Mouse (Mus musculus) testis, postnatal 10 days (tissue): ENCODE measurements around the gene Auts2.

ENCODE experiments used
- DNase-seq: peaks from one replicate; pipeline ENCODE4 v3.0.0; 2021; ENCODE audit warnings: low spot score

The Auts2 gene

GRCm38 (mm10) chr5:131797044-131797443, 746.1 kb downstream of the Auts2 start:
- no peak for DNase-seq

GRCm38 (mm10) chr5:131794411-131795133, 748.6 kb downstream of the Auts2 start:
- no peak for DNase-seq

- no peak for DNase-seq
These were observed 753.5 kb downstream of the Auts2 start for GRCm38 (mm10) chr5:131789601-131790000.

DNA sequence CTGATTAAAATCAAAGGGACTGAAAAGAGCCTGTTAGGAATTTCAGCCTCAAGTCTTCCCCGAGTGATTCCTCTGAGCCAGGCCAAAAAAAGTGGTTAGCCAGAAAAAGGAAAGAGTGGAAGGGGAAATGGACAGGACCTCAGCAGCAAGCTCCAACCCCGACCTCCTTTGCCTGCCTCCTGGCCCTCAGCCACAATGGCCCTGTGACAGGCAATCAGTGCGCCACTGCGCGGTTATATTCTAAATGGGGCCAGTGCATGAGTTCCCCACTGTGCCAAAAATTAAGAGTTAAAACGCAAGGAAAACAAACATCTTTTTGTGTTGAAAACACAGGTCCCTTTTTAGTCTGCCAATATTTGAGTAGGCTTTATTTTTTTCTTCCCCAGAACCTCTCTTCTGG, 755.1 kb downstream of the Auts2 start:
- no peak for DNase-seq

DNA sequence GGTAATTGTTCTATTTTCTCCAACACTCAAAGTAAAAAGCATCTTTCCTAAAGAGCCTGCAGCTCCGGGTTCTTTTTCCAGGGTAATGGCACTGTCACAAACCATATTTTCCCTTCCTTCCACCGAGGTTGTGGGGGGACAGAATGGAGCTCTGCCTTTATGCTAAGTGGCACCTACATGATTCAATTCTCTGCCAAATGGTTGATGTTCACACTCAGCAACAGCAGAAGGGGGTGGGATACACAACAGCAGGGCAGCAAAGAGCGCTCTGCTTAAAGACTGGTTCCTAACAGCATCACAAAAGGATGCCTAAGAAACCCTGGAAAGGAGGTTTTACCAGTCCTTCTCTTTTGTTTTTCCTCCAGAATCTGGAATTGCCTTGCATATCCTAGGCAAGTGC, 759.9 kb downstream of the Auts2 start:
- DNase-seq: no peak

- DNase-seq: no peak
These were observed 762.1 kb downstream of the Auts2 start for GRCm38 (mm10) chr5:131781063-131781462.

GRCm38 (mm10) chr5:131779171-131779570, 764.0 kb downstream of the Auts2 start:
- no peak for DNase-seq

DNA sequence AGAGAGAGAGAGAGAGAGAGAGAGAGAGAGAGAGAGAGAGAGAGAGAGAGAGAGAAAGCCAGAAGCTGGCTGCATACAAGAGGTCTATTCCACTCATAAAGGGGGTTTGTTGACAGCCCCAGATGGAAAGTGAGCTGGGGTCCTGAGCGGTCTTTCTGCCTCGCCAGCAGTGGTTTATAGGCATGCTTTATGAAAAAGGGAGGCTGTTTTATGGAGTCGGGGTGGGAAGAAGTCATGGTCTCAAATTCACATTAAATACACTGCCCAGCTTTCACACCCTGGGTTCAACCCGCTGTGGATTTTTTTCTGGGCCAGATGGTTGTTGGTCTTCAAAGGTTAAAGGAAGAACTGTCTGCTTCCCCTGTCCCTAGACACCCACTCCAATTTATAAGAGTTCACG, 767.5 kb downstream of the Auts2 start:
- no peak for DNase-seq

DNA sequence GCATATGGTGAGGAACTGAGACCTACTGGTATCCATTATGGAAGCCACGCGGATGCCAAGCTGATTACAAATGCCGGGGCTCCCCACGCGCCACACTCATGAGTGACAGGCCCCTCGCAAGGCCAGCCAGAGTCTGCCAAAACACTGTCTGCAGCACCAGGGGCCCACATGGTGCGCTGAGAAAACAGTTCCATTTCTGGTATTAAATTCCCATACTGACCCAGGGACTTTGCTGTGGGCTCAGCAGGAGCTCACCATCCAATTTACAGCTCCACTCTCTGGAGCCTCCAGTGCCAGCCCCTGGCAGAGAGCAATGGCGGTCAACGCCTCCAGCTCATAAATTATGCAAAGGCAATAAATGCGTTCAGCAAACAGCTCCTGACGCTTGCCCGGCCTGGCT, 767.9 kb downstream of the Auts2 start:
- DNase-seq: no peak

DNA sequence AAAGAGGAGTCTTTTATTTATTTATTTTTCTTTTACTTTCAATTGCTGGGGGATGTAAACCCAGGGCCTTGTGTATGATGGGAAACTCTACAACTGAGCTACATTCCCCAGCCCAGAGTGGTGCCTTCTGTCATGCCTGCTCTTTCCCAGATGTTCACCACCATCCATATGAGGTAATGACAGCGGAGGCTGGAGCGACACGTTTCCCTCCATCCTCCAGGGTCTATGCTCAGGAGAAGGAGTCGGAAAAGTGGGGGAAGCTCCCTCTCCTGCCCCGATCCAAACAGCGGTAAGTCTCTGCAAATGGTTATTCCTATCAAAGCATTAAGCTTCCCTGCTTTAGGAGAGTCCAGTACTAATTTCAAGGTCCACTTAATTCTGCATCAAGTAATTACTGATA, 768.4 kb downstream of the Auts2 start:
- no peak for DNase-seq

GRCm38 (mm10) chr5:131772616-131773015, 770.5 kb downstream of the Auts2 start:
- no peak for DNase-seq

DNA sequence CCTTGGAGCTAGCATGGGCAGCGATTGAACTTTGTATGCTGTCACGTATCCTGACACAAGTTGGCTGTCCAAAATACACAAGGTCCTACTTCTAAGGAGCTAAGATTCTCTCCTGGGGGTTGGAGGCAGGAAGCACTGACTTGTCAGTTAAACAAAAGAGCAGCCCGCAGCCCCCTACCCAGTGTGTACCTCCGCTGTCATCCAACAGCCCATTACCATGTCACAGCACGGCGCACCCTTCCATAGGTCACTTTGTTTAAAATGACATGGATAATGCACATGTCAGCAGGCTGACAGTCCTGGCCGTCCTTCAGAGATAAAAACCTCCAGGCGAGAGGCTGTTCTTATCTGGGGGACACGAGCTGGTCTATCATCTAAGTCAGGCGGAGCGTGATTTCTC, 773.9 kb downstream of the Auts2 start:
- DNase-seq: no peak

DNA sequence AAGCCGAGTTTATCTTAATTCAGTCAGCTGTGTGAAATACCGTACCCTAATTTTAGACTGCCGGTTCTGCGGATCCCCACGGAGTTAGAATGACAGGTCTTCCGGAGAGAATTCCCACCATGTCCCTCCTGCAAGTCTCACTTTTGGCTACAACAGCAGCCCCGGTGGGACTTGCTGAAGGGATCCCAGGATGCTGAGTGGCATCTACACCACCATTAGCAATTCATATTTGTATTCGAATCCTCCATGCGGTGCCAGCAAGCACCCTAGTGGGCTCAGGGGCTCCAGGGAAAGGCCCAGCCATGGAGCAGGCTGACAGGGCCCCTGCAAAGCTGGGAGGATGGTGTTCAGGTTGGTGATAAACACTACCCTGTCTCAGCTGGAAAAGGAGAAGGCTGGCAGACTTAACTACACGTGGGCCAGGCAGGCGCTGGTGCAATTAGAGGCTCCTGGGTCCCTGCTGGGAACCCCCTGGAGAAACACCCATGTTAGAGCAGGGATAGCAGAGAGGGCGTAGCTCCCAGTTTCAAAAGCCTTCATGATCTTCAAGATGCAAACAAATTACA, 775.4 kb downstream of the Auts2 start:
- DNase-seq: no peak

GRCm38 (mm10) chr5:131767176-131767575, 776.0 kb downstream of the Auts2 start:
- no peak for DNase-seq

DNA sequence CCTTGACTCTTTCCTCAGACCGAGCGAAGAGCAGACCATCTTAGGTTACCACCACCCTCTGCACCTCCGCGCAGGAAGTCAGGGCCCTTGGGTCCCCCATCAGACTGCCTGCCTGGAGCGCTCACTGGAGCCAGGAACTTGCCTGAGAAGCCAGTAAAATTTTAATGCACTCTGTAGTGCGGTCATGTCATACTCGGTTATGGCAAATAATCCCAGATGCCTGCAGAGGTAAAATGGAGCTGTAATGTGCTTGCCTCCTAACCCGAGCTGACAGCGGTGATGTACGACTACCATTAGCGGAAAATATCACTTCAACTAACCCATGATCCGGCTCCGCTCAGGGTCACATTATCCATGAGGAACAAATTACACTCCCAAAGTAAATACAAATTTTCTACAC, 783.7 kb downstream of the Auts2 start:
- DNase-seq: no peak

- no peak for DNase-seq
These were observed 792.8 kb downstream of the Auts2 start for GRCm38 (mm10) chr5:131750330-131750729.

DNA sequence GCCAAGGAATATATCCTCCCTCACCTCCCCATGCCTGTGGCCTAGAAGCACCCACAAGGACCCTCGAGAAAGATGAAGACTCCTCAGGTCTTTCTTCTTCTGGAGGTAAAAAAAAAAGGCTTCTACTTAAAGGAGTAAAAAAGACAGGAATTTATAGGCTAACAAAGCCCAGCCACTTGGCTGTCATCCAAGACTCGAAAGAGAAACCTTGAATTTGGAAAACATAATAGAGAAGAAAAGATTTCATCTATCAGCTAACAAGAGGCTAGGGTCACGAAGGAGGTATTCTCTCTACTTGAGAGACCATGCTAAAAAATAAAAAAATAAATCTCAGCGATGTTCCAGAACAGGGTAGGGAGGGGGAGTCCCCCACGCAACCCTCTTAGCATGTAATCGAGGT, 793.9 kb downstream of the Auts2 start:
- DNase-seq: no peak

DNA sequence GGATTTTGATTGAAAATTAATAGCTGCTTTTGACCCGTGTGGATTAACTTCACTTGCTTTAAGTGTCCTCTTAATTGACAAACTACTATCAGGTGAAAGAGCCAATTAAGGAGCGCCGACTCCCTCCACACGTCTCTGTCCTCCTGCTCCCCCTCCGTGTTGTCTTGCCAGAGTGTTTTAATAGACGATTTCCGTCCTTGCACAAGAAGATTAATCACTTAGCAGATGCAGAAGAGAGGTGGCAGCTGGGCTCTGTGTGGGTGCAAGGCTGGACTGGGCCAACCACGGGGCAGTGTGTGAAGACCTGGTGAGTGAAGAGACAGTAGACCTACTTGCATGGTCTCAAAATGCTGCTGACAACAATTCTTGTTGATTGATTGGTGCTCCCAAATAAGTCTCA, 800.1 kb downstream of the Auts2 start:
- DNase-seq: no peak

GRCm38 (mm10) chr5:131737476-131737875, 805.7 kb downstream of the Auts2 start:
- no peak for DNase-seq

DNA sequence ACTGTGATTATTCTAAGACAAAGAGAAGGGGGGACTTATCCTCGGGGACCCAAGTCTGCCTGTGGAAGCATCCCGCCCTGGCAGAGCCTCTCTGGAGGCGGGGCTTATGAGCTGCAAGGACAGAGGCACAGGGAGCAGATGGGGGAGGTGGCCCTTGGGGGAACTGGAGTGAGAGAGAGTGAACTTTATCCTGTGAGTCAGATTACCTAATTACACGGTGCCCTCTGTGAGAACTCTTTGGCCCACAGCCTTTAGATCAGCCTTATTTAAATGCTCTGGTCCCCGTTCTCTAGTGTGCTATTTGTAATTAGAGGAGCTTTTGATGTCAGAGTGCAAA, 809.9 kb downstream of the Auts2 start:
- DNase-seq: peak; percentile 72

DNA sequence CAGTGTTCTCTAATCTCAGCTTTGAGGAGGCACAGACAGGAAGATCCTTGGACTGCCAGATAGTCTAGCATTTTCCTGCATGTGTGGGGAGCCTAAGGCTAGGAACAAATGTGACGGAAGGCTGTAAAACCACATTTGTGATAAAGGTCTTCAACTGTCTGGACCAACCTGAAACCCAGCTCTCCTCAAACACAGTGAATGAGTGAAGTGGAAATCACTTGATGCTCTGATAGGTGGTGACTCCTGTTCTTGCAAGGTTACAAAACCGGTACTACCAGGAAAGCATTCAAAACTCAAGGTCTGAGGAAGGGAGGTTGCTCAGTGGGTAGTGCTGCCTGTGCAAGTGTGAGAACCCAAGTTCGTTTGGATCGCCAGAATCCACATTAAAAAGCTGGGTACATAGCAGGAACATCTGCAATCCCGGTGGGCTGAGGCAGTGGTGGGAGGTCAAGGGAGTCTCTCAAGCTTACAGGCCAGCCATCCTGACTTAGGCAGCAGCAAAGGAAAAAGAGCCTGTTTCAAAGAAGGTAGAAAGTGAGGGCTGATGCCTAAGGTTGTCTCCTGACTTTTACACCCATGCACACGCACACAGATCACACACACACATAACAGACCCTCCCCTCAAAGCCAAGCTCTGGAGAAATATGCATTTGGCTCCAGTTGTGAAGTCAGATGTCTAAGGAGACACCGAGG, 810.4 kb downstream of the Auts2 start:
- DNase-seq: no peak

- DNase-seq: no peak
These were observed 813.7 kb downstream of the Auts2 start for GRCm38 (mm10) chr5:131729456-131729855.

DNA sequence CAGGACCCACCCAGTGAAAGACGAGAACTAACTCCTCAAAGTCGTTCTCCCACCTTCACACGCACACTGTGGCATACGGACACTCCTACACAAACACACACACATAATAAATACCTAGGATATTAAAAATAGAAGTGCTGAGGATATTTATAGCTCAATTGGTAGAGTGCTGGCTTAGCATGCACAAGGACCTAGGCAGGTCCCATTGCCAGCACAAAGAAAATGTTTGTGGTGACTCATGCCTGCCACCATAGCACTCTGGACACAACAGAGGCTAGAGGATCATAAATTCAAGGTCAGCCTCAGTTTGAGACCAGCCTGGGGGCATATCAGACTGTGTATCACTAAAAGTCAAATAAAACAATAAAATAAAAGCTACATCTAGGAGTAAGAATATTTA, 815.2 kb downstream of the Auts2 start:
- DNase-seq: no peak

GRCm38 (mm10) chr5:131724508-131724907, 818.6 kb downstream of the Auts2 start:
- no peak for DNase-seq
